Mouse (Mus musculus) colon, adult 2 months (tissue): ENCODE measurements around the gene Ganab. TPM values are rescaled to one million over a fixed set of nuclear protein-coding genes. Genes with fewer than 3 reads are reported as not detected.

Source experiments
- polyA plus RNA-seq: library from polyadenylated mRNA; depleted of rRNA; stranded (reverse); fragments of >200 nt; gene quantifications from 2 replicates; pipeline ENCODE4 v1.2.3, GENCODE M21; 2012; rRNA removed

The Ganab gene
- 94.0 and 114 TPM in 2 replicates for polyA plus RNA-seq

GRCm38 (mm10) chr19:8897865-8898495 lies at the start of gene Ganab:
TSS of gene Ganab (plus strand) at chr19:8898071.

GRCm38 (mm10) chr19:8850402-8850901 lies 47.4 kb upstream of the Ganab start, which contains the start of gene Lrrn4cl:
TSS of gene Lrrn4cl (plus strand) at chr19:8850768.

GRCm38 (mm10) chr19:8871267-8872186 lies 26.3 kb upstream of the Ganab start, which contains the start of gene Ubxn1:
TSS of gene Ubxn1 (plus strand) at chr19:8871496.

GRCm38 (mm10) chr19:8880311-8881033 lies 17.4 kb upstream of the Ganab start, which contains the start of gene Uqcc3:
TSS of gene Uqcc3 (minus strand) at chr19:8880923.

GRCm38 (mm10) chr19:8883616-8884015 lies 14.3 kb upstream of the Ganab start, which contains the start of the genes Lbhd1 and Gm49403:
TSS of gene Lbhd1 (plus strand) at chr19:8883732.
TSS of gene Gm49403 (plus strand) at chr19:8883930.

GRCm38 (mm10) chr19:8888511-8889385 lies 9.1 kb upstream of the Ganab start, which contains the start of the genes 1810009A15Rik and Gm49416:
TSS of gene 1810009A15Rik (plus strand) at chr19:8888853.
TSS of gene Gm49416 (plus strand) at chr19:8888926.

GRCm38 (mm10) chr19:8892829-8893766 lies 4.8 kb upstream of the Ganab start, which contains the start of gene Ints5:
TSS of gene Ints5 (plus strand) at chr19:8893005.

GRCm38 (mm10) chr19:8920073-8920736 lies 22.3 kb downstream of the Ganab start, which contains the start of gene B3gat3:
TSS of gene B3gat3 (plus strand) at chr19:8920374.

GRCm38 (mm10) chr19:8929224-8930088 lies 31.6 kb downstream of the Ganab start, which contains the start of the genes Rom1 and Eml3:
TSS of gene Rom1 (minus strand) at chr19:8929356.
TSS of gene Eml3 (plus strand) at chr19:8929552.

GRCm38 (mm10) chr19:8941515-8942217 lies 43.8 kb downstream of the Ganab start, which contains the start of gene Mta2:
TSS of gene Mta2 (plus strand) at chr19:8941875.

GRCm38 (mm10) chr19:8953135-8954039 lies 55.5 kb downstream of the Ganab start, which contains the start of gene Tut1:
TSS of gene Tut1 (plus strand) at chr19:8953847.

Other genes with a start within 250 kb of the Ganab start
- gene Chrm1, start 234.3 kb upstream of the Ganab start, polyA plus RNA-seq, result 8.6 and 12.4 TPM in 2 replicates
- 77.3 and 84.0 TPM in 2 replicates for gene Slc3a2, start 174.7 kb upstream of the Ganab start, polyA plus RNA-seq
- 23.1 and 24.6 TPM in 2 replicates for gene Wdr74, start 162.2 kb upstream of the Ganab start, polyA plus RNA-seq
- not detected in 2 replicates for gene 1700092M07Rik, start 157.4 kb upstream of the Ganab start, polyA plus RNA-seq
- gene Stx5a, start 156.7 kb upstream of the Ganab start, polyA plus RNA-seq, result 76.8 and 84.3 TPM in 2 replicates
- 46.2 and 48.5 TPM in 2 replicates for gene Nxf1, start 141.0 kb upstream of the Ganab start, polyA plus RNA-seq
- gene Tmem223, start 127.1 kb upstream of the Ganab start, polyA plus RNA-seq, result 138 and 175 TPM in 2 replicates
- 72.7 and 126 TPM in 2 replicates for gene Tmem179b, start 123.6 kb upstream of the Ganab start, polyA plus RNA-seq
- gene Taf6l, start 111.7 kb upstream of the Ganab start, polyA plus RNA-seq, result 9.5 and 9.9 TPM in 2 replicates
- 17.4 and 20.0 TPM in 2 replicates for gene Polr2g, start 99.5 kb upstream of the Ganab start, polyA plus RNA-seq
- gene Zbtb3, start 95.5 kb upstream of the Ganab start, polyA plus RNA-seq, result 1.6 and 1.9 TPM in 2 replicates
- gene Ttc9c, start 78.7 kb upstream of the Ganab start, polyA plus RNA-seq, result 9.8 and 12.1 TPM in 2 replicates
- gene Hnrnpul2, start 78.1 kb upstream of the Ganab start, polyA plus RNA-seq, result 23.2 and 24.4 TPM in 2 replicates
- 2.4 and 6.1 TPM in 2 replicates for gene AC129217.1, start 68.3 kb upstream of the Ganab start, polyA plus RNA-seq
- 125 and 157 TPM in 2 replicates for gene Bscl2, start 60.6 kb upstream of the Ganab start, polyA plus RNA-seq
- gene Gng3, start 58.9 kb upstream of the Ganab start, polyA plus RNA-seq, result 2.1 and 2.8 TPM in 2 replicates
- gene Lrrn4cl, start 47.3 kb upstream of the Ganab start, polyA plus RNA-seq, result 1.5 and 3.0 TPM in 2 replicates
- gene Ubxn1, start 26.6 kb upstream of the Ganab start, polyA plus RNA-seq, result 113 and 124 TPM in 2 replicates
- 24.9 and 27.0 TPM in 2 replicates for gene Uqcc3, start 17.1 kb upstream of the Ganab start, polyA plus RNA-seq
- 0.76 and 1.1 TPM in 2 replicates for gene Lbhd1, start 14.3 kb upstream of the Ganab start, polyA plus RNA-seq
- not detected in 2 replicates for gene Gm49403, start 14.1 kb upstream of the Ganab start, polyA plus RNA-seq
- gene 1810009A15Rik, start 9.2 kb upstream of the Ganab start, polyA plus RNA-seq, result 9.0 and 12.8 TPM in 2 replicates
- not detected in 2 replicates for gene Gm49416, start 9.1 kb upstream of the Ganab start, polyA plus RNA-seq
- 24.4 and 26.7 TPM in 2 replicates for gene Ints5, start 5.1 kb upstream of the Ganab start, polyA plus RNA-seq
- gene B3gat3, start 22.3 kb downstream of the Ganab start, polyA plus RNA-seq, result 114 and 123 TPM in 2 replicates
- gene Rom1, start 31.3 kb downstream of the Ganab start, polyA plus RNA-seq, result 11.4 and 12.6 TPM in 2 replicates
- gene Eml3, start 31.5 kb downstream of the Ganab start, polyA plus RNA-seq, result 34.6 and 42.8 TPM in 2 replicates
- gene Mta2, start 43.8 kb downstream of the Ganab start, polyA plus RNA-seq, result 17.1 and 24.9 TPM in 2 replicates
- 14.7 and 16.6 TPM in 2 replicates for gene Tut1, start 55.8 kb downstream of the Ganab start, polyA plus RNA-seq
- gene Eef1g, start 69.0 kb downstream of the Ganab start, polyA plus RNA-seq, result 172 and 210 TPM in 2 replicates
- gene Ahnak, start 91.2 kb downstream of the Ganab start, polyA plus RNA-seq, result 26.2 and 29.7 TPM in 2 replicates
- 1.9 and 2.4 TPM in 2 replicates for gene Scgb1a1, start 189.9 kb downstream of the Ganab start, polyA plus RNA-seq
- 0.64 and 2.4 TPM in 2 replicates for gene Asrgl1, start 237.6 kb downstream of the Ganab start, polyA plus RNA-seq